Mouse (Mus musculus) intestine, postnatal 0 days (tissue): ENCODE results near the gene E130116L18Rik. TPM values are rescaled to one million over a fixed set of nuclear protein-coding genes. Genes with fewer than 3 reads are reported as not detected.

Experiments used
- ATAC-seq: fragments of 200-750 bp; cut with Nextera tagmentation; 2 replicates; pipeline ENCODE4 v1.8.0; 2017; ENCODE audit warnings: mild to moderate bottlenecking, moderate TSS enrichment, moderate library complexity
- H3K27ac ChIP-seq: fragments of 300-500 bp; sonication (generic); 2 replicates; pipeline ENCODE4 v1.5.1; 2014; ENCODE audit warnings: mild to moderate bottlenecking, low read depth, low read length, moderate library complexity
- H3K27me3 ChIP-seq: fragments of 300-500 bp; sonication (generic); replicated peaks from 2 replicates; pipeline ENCODE4 v1.6.1; 2014; ENCODE audit warnings: low read length, mixed read lengths; ENCODE audit not compliant: control insufficient read depth, insufficient read depth
- H3K36me3 ChIP-seq: fragments of 300-500 bp; sonication (generic); 2 replicates; pipeline ENCODE4 v1.6.1; 2014; ENCODE audit warnings: mild to moderate bottlenecking, moderate library complexity; ENCODE audit not compliant: control insufficient read depth, insufficient read depth
- H3K4me1 ChIP-seq: fragments of 300-500 bp; sonication (generic); replicated peaks from 2 replicates; pipeline ENCODE4 v1.6.1; 2014; ENCODE audit warnings: antibody characterized with exemption, low read length, mixed read lengths; ENCODE audit not compliant: control insufficient read depth, insufficient read depth
- H3K4me2 ChIP-seq: fragments of 300-500 bp; sonication (generic); replicated peaks from 2 replicates; pipeline ENCODE4 v1.6.1; 2014; ENCODE audit warnings: low read depth, mild to moderate bottlenecking, moderate library complexity
- H3K4me3 ChIP-seq: fragments of 300-500 bp; sonication (generic); 2 replicates; pipeline ENCODE4 v1.5.1; 2014; ENCODE audit warnings: low read depth, low read length
- H3K9ac ChIP-seq: fragments of 300-500 bp; sonication (generic); 2 replicates; pipeline ENCODE4 v1.6.1; 2014; ENCODE audit warnings: mild to moderate bottlenecking, low read depth, low read length
- H3K9me3 ChIP-seq: fragments of 300-500 bp; sonication (generic); 2 replicates; pipeline ENCODE4 v1.6.1; 2016; ENCODE audit warnings: mixed run types; ENCODE audit not compliant: control insufficient read depth
- CTCF ChIP-seq: sonication (generic); IDR thresholded peaks from 2 replicates; pipeline ENCODE4 v1.5.1; 2016; ENCODE audit warnings: low read depth, mild to moderate bottlenecking, control low read depth, antibody characterized with exemption, moderate library complexity
- WGBS: fragments of 180-500 bp; shearing (Covaris S2); extraction: QIAGEN DNeasy Blood & Tissue Kit; methylation state at CpG from one replicate; pipeline ENCODE4 v1.1.7; 2014; 5-methylcytosine and 5-hydroxymethylcytosine counted together
- polyA plus RNA-seq: library from polyadenylated mRNA; unstranded; fragments of >200 nt; fragmentation: Nextera tagmentation; extraction: Ambion mirVana; gene quantifications from 2 replicates; pipeline ENCODE4 v1.2.1, GENCODE M21; 2015

Gene E130116L18Rik
- polyA plus RNA-seq = 1.4 and 2.0 TPM in 2 replicates

GRCm38 (mm10) chr5:25222752-25223702 lies at the start of gene E130116L18Rik:
TSS of gene E130116L18Rik (minus strand) at chr5:25223153.
- Histone ChIP-seq H3K4me3 (peak within 1 kb of the TSS; percentile 64), H3K9ac (peak within 1 kb of the TSS; percentile 83), H3K27me3 (no peaks in the 10 kb centered on the region), H3K36me3 (no peaks in the 10 kb centered on the region), H3K4me2 (peak within 1 kb of the TSS; percentile 74), H3K9me3 (no peaks in the 10 kb centered on the region), H3K4me1 (no peaks in the 10 kb centered on the region), H3K27ac (peak within 1 kb of the TSS; percentile 91)
- peak; percentile 96 for ATAC-seq
- no peak; the same call in 1 of the 2 replicates for TF ChIP-seq CTCF
- 1% methylated on average over 72 of the region's 72 CpGs for WGBS

DNA sequence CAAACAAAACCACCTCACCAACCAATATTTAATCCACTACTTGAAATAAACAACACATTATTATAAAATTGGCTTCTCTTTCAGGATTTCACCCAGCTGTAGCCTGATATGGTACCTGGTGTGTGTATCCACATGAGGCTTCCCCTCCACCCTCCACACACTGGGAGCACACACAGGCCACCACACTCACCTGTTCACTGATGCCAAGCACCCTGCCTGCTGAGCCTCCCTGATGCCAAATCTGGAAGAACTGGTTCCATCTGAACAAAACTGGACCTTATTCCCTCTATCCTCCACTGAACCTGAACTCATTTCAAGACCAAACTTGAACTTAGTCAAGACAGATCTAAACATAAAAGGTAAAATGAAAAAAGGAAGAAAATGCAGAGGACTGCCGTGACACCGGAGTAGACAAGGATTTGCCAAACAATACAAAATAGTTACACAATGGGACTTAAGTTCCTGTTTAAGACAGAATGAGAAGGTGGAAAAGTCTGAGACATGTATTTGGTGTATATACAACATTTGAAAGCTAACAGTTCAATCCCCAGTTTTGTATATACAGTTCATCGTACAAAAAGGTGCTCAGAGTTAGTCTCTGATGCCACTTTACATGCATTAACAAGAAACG lies 45.4 kb upstream of the E130116L18Rik start:
- no peaks in the 10 kb centered on the region for H3K27me3 ChIP-seq
- H3K4me3 ChIP-seq = no peak overlapping the region
- no peak for TF ChIP-seq CTCF
- no peaks in the 10 kb centered on the region for H3K4me1 ChIP-seq
- no peak overlapping the region for H3K4me2 ChIP-seq
- no peak overlapping the region for H3K9ac ChIP-seq
- ATAC-seq = no peak
- H3K27ac ChIP-seq = no peak overlapping the region
- H3K9me3 ChIP-seq = no peaks in the 10 kb centered on the region
- peaks cover 52% of the 10 kb centered on the region for H3K36me3 ChIP-seq
- WGBS = 91% methylated on average over 4 of the region's 4 CpGs

DNA sequence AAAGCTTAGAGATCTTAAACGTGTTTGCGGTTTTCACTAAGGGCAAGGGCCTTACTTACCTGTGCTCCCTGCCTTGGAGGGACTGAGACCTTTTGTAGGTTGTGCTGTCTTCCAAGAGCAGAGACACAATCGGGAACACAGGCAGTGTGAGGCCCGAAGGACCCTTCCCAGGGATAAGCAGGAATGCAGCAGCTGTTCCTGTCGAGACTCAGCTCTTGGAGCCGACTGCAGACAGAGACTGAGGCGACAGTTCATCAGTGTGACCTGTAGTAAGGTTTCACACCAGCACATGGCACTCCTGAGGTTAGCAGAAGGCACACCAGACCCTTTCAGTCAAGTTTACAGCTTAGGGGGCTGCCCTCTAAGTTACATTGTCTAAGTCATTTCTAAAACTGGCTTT lies 39.3 kb upstream of the E130116L18Rik start:
- H3K4me1 ChIP-seq = no peaks in the 10 kb centered on the region
- H3K9ac ChIP-seq = no peak overlapping the region
- no peaks in the 10 kb centered on the region for H3K9me3 ChIP-seq
- TF ChIP-seq CTCF = no peak
- no peak overlapping the region for H3K4me2 ChIP-seq
- peaks cover 84% of the 10 kb centered on the region for H3K36me3 ChIP-seq
- ATAC-seq = no peak
- H3K27ac ChIP-seq = no peak overlapping the region
- no peak overlapping the region for H3K4me3 ChIP-seq
- H3K27me3 ChIP-seq = no peaks in the 10 kb centered on the region
- WGBS = 75% methylated on average over 7 of the region's 7 CpGs

DNA sequence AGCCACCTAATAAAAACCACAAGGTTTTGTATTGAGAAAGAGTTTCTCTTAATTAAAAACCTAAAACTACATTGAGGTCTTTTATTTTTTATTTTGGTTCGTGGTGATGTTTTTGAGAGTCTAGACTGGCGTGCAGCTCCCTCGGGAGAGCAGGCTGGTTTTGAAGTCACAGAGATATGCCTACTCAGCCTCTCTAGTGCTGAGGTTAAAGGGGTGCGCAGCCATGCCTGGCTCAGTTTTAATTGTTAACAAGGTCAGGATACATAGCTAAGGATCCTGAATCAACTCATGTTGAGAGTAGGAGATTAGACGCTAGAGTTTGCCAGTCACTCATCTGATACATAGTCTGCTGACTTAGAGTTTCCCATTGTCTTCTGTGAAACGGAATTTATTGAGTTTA lies 38.5 kb upstream of the E130116L18Rik start:
- Histone ChIP-seq H3K4me1 (no peaks in the 10 kb centered on the region), H3K9me3 (no peaks in the 10 kb centered on the region), H3K4me2 (no peak overlapping the region), H3K9ac (no peak overlapping the region), H3K4me3 (no peak overlapping the region), H3K36me3 (peaks cover 79% of the 10 kb centered on the region), H3K27me3 (no peaks in the 10 kb centered on the region), H3K27ac (no peak overlapping the region)
- WGBS = 82% methylated on average over 6 of the region's 6 CpGs
- no peak for ATAC-seq
- TF ChIP-seq CTCF = no peak

DNA sequence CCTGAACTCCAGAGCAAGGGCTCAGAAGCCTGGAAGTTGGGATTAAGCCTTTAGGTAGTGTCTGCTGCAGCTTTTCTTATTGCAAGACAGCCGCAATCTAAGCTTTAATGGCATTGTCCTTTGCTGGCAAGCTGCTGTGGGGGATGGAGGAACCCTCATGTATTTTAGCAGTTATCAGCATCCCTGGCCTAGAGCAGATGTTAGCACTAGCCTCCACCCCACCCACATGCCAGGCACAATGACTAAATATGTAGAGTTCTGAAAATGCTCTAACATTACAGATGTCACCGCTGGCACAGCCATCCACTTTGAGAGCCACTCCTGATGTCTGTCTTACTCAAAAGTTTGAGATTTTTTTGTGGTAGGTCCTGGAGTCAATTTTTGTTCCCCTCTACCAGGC lies 33.7 kb upstream of the E130116L18Rik start:
- Histone ChIP-seq H3K36me3 (peaks cover 56% of the 10 kb centered on the region), H3K9ac (no peak overlapping the region), H3K4me3 (no peak overlapping the region), H3K9me3 (no peaks in the 10 kb centered on the region), H3K4me1 (0 out of 2 replicates have a peak, but pooled peaks cover 8% of the 10 kb centered on the region), H3K27me3 (no peaks in the 10 kb centered on the region), H3K4me2 (no peak overlapping the region), H3K27ac (no peak overlapping the region)
- no peak for TF ChIP-seq CTCF
- 90% methylated on average over 2 of the region's 2 CpGs for WGBS
- no peak for ATAC-seq

- Histone ChIP-seq H3K4me3 (no peak overlapping the region), H3K36me3 (peaks cover 55% of the 10 kb centered on the region), H3K4me2 (no peak overlapping the region), H3K27me3 (no peaks in the 10 kb centered on the region), H3K4me1 (0 out of 2 replicates have a peak, but pooled peaks cover 10% of the 10 kb centered on the region), H3K27ac (no peak overlapping the region), H3K9ac (no peak overlapping the region), H3K9me3 (no peaks in the 10 kb centered on the region)
- WGBS = 91% methylated on average over 4 of the region's 4 CpGs
- no peak for ATAC-seq
- no peak for TF ChIP-seq CTCF
These were observed 31.5 kb upstream of the E130116L18Rik start for GRCm38 (mm10) chr5:25254491-25254890.
